Mouse (Mus musculus) frontal cortex, postnatal 25 days (tissue): ENCODE data around the gene Rps6ka3.

Source experiments
- DNase-seq, 2 experiments: peaks; one replicate each; pipeline ENCODE4 v3.0.0; 2022; ENCODE audit warnings: low spot score in 2 of 2

Gene Rps6ka3

DNA sequence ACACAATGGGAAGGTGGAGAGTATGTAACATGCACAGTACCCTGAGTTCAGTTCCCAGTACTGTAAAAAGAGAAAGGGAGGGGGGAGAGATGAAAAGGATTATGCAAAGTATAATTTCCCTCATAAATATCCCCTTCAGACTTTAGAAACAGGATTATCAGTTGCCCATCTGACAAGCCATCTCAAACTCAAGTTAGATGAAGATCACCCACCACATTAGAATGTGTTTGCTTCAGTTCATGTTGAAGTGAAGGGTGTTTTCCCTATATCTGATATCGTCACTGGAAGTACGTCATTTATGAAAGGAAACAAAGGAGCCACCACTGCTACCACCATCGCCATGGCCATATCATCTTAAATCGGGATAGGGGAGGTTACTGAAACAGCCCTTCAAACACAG, at the start of gene Rps6ka3:
Gene Rps6ka3, plus strand, starts transcription at position 301 of the 400 bp plus-strand sequence.
- DNase-seq: no peak

DNA sequence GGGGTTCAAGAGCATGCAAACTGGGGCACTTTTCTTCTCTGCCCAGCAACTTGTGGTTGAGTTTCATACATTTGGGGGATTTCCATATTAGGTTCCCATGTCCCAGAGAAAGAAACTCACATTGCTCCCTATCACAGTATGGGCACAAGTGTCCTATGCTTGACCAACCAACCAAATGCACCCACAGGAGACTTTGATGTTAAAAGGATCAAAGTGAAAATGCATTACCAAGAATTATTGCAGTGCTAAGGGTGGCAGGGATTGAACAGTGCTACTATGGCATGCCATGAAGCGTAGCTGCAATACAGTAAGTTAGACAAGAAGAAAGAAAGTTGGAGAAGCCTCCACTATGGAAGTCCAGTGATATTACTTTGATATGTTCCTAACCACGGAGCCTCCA, 40.9 kb upstream of the Rps6ka3 start:
- DNase-seq: no peak

DNA sequence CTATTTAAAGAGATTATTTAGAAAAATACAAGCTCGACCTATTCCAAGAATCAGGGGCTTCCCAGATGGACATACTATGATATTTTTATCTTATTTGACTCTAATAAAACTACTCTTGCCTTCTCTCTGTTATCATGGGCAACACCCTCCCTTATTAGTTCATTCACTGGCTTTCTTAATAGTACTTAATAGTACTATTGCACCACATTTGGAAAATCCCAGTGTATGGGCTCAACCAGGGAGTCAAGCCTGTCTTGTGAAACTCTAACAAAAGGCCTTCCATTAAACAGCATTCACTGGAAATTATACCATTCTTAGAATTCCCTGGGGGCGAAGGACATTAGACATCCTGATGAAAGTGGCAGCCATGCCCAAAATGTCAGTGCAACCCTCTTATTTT, 38.5 kb upstream of the Rps6ka3 start:
- DNase-seq: no peak

DNA sequence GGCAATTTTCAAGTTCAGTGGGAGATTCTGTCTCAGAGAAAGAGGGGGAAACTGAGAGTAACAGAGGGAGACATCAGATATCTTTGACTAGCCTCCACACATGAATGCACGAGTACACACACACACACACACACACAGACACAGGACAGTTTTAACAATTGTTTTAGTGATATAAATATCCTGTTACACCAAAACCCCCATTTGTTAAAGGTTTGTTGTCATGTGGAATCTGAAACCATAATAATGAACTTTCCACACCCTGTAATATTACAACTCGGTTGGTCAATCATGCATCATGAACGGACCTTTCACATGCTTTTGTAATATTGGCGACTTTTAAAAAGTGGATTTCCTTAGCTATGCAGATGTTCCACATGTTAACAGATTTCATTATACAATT, 18.5 kb upstream of the Rps6ka3 start:
- no peak for DNase-seq

DNA sequence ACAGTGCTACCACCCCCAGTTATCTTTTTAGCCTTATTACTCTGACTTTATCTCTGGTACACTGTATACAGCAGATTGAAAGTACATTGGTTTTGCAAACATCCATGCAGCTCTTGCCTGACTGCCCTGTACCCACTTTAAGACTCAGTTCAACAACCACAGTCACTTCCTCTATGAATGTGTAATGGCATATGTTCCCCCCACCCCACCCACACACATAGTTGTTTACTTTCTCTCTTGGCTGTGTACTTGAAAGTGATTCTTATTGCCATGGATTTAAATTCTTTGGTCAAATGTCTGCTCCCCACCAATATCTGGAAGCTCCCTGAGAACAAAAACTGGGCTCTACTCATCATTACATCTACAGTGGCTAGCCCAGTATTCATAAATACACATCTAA, 10.6 kb upstream of the Rps6ka3 start:
- no peak for DNase-seq

DNA sequence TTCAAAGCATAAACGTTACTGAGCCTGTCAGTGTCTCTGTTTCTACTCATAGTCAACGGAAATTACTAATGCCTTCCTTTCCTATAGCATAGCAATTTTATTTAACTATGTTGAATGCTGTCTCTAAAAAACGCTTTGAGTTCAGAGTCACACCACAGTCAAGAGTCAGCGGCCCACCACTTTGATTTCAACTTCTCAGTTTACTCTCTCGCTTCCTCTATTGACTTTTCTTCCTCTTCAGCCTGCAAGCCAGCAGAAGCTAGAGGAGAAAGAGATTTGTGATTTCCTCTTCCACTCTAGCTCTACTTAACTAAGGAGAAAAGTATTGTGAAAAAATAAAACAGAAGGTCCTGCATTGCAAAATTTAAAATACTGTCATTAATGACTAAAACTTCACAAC, 10.0 kb upstream of the Rps6ka3 start:
- no peak for DNase-seq

DNA sequence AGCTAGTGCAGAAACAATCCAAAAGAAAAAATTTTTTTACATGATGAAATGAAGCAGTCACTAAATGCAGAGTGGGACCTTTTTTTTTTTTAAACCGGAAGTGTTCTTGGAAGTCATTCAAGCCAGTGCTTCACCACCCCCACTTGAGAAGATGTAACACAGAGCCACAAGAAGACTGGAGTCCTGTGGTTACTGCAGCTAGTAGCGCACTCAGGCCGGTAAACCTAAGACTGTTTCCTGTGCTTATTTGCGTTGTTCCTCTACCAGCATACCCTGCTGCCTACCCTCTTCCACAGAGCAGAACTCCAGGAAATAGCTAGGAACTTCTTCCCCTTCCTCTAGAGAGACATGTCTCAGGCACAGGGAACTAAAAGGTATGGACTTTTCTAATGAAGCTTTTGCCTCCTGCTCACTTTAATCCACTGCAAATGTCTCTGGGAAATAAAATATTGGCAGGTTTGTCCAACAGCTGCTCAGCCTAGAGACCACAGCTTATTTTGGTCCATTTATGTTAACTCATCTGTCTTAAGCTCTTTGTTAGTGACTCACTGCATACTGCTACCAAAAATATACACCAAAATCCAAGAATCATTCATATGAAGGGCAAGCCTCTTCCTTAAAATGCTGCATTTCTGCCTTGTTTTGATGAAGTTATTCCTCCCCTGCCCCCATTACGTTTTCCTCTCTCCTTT, 931 bp downstream of the Rps6ka3 start:
- DNase-seq: no peak

DNA sequence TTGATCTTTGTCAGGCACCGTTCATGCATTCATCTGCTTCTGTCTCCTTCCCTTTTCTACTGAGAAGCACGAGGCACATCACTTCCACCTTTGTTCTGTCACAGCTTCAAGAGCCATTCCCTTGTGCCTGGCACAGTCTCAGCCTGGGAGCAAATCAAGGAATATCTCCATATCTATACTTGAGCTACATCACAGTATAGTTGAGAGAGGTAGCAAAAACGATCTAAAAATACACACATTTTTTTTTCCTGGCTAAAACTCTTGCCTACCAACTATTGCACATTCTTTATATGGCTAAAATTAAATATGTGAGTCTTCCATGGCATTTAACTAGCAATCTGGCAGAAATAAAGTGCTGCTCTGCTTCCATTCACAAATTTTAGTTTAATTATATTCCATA, 5.1 kb downstream of the Rps6ka3 start:
- DNase-seq: no peak

DNA sequence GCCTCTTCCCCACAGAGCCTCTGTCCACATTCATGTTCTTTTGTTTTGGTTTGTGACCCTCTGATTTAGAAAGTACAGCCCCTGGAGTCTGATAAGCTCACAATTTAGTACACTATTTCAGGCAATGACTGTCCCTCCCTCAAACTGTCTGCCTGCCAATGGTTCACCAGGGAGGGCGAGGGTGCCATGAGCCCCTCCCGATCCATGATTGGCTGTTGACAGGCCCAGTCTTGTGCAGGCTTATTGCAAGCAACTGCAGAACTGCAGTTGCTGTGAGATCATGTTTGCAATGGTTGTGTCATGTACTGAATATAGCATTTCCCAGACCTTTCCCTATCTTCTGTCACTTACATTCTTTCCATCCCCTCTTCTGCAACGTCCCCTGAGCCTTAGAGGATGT, 12.4 kb downstream of the Rps6ka3 start:
- no peak for DNase-seq

DNA sequence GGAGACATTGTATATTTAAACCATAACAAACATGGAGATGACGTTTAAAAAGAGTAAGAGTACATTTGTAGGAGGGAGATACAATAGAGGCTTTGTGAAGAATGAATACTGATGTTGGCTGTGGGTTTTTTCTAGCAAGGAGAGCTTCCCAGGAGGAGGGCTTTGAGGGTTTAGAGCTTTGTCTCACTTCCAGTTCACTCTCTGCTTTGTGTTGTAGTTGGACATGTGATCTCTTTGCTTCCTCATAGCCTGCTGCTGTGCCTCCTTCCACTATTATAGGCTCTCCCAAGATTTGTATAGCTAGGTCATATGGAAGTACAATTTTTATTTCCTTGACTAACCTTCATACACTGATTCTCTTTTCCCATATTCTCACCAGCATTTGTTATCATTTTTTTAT, 27.2 kb downstream of the Rps6ka3 start:
- no peak for DNase-seq

DNA sequence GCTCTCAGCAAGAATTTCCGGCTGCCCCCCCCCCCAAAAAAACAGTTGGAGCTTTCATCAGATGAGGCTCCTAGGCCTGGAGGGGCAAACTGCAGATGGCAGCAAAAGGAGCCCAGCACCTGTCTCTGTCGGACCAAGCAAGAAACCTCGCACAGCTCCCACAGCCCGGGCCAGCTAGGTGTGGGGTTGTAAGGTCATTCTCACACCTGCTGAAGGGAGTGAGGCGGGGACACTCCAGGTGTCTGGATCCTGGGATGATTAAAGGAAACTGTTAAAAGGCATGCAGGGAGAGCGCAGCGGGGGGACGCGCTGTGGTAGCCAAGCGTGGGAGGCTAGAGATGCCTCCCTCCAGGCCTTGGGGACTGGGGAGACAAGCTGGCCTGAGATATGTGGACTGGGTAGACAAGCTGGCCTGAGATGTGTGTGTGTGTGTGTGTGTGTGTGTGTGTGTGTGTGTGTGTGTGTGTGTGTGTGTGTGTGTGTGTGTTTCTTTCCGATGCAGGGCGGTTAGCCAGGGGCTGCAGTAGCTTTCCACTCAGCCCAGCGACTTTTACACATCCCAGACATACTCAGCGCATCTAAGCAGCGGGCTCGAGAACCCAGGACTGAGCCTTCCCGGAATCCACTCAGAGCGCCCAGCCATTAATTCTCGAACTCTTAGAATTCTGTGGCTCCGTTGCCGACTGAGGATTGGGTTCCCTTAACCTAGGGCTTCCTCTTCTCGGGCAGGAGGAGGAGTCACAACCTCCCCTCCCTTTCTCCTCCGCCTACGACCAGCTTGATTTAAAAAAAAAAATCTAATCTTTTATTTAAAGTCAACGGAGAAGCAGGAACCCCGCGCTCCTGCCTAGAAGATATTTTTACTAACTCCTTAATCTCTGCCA, 44.1 kb downstream of the Rps6ka3 start:
- peak; percentile 4 for DNase-seq

DNA sequence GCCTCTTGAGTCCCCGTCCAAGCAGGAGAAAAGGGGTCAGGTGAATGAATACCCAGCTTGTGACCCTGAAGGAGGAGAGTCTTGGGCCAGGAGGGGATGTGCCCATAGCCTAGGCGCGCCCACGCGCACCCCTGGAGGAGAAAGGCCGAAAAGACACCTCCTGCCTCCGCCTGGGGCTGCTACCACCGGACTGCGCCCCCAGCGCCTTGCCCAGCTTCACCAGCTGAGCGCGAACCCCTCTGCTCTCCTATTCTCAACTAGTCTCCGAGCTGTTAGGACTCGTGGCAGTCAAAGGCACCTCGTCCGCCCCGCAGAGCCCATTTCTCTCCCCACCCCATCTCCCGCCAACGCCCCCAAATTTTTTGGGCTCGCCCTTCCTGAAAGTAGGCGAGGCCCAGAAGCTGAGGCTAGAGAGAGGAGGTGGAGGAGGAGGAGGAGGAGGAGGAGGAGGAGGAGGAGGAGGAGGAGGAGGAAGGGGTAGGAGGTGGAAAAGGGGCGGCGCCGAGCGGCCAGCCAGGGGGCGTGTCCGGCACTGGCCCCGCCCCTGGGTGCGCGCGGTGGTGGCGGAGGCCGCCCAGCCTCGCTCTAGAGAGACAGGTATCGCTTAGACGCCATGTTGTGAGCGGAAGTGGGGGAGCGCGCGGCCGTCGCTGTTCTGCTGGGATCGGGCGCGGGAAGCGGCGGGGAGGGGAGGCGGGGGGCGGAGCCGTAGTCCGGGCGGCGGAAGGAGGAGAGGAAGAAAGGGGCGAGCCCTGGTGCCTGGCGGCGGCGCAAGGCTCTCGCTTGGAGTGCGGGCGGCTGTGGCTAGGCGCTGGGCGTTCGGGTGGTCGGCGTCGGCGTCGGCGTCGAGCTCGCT, 45.2 kb downstream of the Rps6ka3 start:
- peak; percentile 33 to 58 for DNase-seq

DNA sequence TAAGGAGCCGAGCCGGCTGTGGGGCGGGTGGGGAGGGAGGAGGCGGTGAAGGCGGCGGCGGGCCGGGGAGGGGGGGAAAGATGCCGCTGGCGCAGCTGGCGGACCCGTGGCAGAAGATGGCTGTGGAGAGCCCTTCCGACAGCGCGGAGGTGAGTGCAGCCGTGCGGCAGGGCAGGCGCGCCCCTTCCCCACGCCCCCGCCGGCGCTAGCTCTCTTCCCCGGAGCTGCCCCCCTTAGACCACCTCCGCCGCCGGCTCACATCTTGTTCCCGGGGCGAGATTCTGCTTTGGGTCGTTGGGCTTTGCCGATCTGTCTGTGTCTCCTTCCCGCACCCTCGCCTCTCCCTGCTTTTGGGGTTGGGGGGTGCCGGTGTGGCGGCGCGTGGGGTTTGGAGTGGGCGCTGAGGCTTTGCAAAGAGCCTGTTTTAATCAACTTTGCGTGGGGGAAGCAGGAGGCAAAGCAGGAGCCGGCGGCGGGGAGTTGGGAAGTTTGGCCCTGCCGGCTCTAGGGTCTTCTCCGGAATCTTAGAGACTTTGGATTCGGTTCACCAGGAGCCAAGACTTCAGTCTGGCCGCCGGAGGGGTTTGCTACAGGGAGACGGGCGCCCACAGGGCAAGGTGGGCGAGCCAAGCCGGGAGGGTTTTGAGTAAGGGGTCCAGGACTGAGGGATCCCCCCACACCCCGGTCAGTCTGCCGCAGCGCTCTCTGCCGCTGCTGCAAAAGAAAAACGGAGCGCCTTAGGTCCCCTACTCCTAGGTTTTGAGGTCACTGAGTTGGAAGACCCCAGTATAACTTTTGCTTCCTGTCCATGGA, 46.1 kb downstream of the Rps6ka3 start:
- peak; percentile 4 to 12 for DNase-seq

DNA sequence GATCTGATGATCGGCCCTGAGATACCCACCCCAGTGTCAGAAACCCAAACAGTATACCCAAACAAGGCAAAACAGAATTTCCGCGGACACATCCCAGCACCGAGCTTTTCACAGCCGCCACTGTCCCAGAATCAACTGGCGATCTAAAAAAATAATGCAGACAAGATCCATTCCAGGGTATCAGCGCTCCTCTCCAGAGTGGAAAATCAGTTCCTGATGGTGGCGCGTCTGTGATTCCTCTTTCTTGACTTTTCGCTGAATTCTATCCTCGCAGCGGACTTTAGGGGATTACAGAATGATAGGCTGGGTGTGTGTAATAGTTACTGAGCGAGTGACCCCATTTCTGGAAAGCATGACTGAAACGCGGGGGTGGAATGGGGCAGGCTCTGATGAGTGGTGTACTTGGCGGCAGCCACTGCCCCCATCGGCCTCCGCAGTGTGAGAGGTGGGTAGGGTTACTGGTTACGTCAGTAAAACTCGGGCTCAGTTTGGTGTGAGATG, 46.9 kb downstream of the Rps6ka3 start:
- DNase-seq: peak; percentile 4

DNA sequence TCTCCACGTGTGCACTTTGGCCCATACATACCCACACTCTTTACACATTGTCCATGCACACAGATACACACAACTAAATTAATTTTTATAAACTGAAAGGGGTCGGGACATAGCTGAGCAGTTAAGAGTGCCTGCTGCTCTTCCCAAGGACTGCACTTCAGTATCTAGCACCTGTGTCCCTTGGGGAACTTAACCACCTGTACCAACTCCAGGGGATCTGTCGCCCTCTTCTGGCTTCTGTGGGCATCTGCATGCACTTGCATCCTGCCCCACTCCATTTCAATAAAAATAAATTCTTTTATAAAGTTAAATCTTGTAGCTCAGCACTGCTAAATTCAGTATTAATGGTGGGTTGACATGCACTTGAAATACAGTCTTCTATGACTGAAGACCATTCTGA, 54.6 kb downstream of the Rps6ka3 start:
- no peak for DNase-seq

DNA sequence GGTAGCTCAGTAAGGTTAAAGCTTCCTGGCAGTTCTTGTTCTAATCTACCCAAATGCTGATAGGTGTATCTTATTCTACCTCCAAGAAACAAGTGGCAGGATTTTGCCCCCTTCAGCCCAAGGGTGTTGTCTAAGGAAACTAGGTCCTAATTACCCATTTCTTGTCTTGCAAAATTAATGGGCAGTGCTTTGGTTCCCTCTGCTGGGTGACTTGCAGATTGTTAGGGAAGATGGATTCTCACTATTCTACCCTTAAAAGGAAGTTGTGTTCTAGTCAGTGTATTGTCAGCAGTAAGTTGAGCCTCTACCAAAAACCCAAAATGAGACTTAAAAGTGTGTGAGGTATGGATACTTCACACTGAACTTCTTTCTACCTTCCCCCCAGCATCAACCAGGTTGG, 59.0 kb downstream of the Rps6ka3 start:
- no peak for DNase-seq

DNA sequence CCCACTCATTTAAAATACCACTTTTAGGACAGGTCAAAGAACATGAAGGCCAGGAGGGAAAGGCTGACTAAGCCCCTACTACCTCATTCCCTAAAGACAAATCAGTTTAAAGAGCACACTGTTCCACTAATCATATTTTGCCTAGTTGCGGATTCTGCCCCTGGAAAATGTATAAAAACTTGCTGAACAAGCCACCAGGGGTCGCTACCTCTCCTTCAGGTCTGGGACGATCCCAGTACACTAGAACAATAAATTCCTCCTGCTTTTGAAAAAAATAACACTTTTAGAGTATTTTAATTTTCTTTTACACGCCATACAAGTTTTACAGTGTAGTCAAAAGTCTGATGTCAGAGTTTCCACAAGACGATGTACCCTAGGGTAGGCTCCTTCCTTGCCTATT, 76.7 kb downstream of the Rps6ka3 start:
- DNase-seq: no peak

DNA sequence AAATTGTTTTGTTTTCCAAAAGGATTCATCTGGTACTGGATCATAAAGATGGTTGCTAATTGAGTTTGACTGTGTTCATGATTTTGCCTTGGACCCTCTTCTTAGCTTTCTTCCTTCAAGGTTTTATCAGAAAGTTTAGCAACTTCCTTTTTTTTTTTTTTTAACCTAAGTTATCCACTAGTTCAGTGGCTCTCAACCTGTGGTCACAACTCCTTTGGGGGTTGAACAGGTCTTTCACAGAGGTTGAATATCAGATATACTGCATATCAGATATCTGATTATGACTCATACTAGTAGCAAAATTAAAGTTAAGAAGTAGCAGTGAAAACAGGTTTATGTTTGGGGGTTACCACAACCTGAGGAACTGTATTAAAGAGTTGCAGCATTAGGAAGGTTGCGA, 85.8 kb downstream of the Rps6ka3 start:
- no peak for DNase-seq

DNA sequence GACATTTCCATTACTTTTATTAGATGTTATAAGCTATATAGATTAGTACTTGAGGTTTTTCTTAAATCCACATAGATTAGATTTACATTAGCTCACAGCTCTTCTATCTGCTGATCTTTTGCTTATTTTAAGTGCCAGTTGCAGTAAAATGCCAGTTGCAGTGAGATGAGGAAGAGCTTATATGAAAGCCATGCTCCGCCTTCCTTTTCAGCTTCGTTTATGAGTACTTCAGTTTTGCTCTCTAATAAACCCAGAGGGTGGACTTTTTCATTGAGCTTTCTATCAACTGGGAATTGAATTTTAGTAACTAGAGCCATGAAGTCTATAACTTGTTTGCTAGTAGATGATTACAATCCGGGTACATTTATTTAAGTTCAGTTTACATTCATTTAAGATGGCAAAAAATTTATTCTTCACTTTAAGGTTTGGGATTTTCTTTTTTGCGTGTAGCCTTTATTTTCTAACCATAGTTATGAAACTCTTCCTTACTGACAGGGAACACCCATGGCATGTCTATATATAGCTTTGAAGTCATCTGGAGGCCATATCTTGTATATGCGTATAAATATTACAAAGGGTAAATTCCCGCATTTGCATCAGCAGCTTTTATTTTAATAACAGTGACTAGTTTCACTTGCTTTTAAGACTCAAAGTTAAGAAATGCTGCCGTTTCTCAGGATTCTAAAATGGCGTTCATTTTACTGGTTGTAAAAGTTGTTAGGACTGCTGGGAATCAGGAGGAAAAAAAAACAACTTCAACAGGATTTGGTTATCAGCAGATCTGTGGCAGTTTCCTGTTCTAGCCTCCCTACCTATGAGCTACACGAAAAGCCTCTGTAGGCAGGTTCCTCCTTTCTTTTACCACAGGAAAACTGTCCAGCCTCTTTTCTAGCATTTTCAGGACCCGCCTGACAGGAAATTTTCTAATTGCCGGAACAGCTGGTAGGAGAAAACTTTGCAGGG, 92.5 kb downstream of the Rps6ka3 start:
- DNase-seq: no peak

DNA sequence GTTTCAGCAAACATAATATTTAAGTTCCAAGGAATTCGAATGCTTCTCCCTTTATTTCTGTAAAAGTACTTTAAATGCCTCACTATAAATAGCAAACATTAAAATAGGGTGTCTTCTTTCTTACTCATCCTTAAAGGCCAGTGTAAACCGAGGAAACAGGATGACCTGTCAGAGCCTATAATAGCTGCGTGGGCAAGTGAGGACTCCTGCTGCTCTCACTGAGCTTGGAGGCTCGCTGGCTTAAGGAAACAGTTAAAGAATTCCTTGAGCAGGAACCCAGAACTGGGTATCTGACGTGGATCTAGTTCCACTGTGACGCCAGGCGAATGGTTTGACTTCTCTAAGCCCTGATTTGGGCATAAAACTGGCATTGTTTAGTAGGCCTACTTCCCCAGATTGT, 105.2 kb downstream of the Rps6ka3 start:
- DNase-seq: no peak
